Mouse (Mus musculus): ENCODE data around the gene Slit1. TPM values are rescaled to one million over a fixed set of nuclear protein-coding genes. Genes with fewer than 3 reads are reported as not detected.

The Slit1 gene
- polyA plus RNA-seq (2012; rRNA removed) = 31.8 and 51.5 TPM in 2 replicates

- TF ChIP-seq POLR2A (IDR thresholded peaks at IDR 0.05; ENCODE audit: borderline replicate concordance, extremely low read depth, insufficient read depth, insufficient read length, poor library complexity, severe bottlenecking) (peak; percentile 38; the same call in 1 of the 2 replicates), CTCF (IDR thresholded peaks at IDR 0.05; ENCODE audit: borderline replicate concordance, extremely low read depth, insufficient read depth, insufficient read length) (no peak)
- DNase-seq (ENCODE audit: low read depth) = peak; percentile 88
Measured at GRCm38 (mm10) chr19:41743396-41743795, at the start of gene Slit1. Slit1 (minus strand) TSS chr19:41743665.

- DNase-seq (ENCODE audit: low read depth) = no peak
Measured at GRCm38 (mm10) chr19:41792934-41793486, 49.5 kb upstream of the Slit1 start.

GRCm38 (mm10) chr19:41791384-41791783, 47.9 kb upstream of the Slit1 start:
- TF ChIP-seq POLR2A (IDR thresholded peaks at IDR 0.05; ENCODE audit: borderline replicate concordance, extremely low read depth, insufficient read depth, insufficient read length, poor library complexity, severe bottlenecking) (no peak), CTCF (IDR thresholded peaks at IDR 0.05; ENCODE audit: borderline replicate concordance, extremely low read depth, insufficient read depth, insufficient read length) (peak; percentile 31; the same call in 1 of the 2 replicates)
- DNase-seq (ENCODE audit: low read depth) = no peak

More at GRCm38 (mm10) chr19:41792934-41793486, 49.5 kb upstream of the Slit1 start:
- TF ChIP-seq CTCF (IDR thresholded peaks at IDR 0.05; ENCODE audit: borderline replicate concordance, extremely low read depth, insufficient read depth, insufficient read length) = no peak
- no peak for TF ChIP-seq POLR2A (IDR thresholded peaks at IDR 0.05; ENCODE audit: borderline replicate concordance, extremely low read depth, insufficient read depth, insufficient read length, poor library complexity, severe bottlenecking)

GRCm38 (mm10) chr19:41789110-41789961, 45.9 kb upstream of the Slit1 start:
- DNase-seq (ENCODE audit: low read depth) = no peak

GRCm38 (mm10) chr19:41786896-41787295, 43.4 kb upstream of the Slit1 start:
- no peak for DNase-seq (ENCODE audit: low read depth)
- TF ChIP-seq POLR2A (IDR thresholded peaks at IDR 0.05; ENCODE audit: borderline replicate concordance, extremely low read depth, insufficient read depth, insufficient read length, poor library complexity, severe bottlenecking) (no peak), CTCF (IDR thresholded peaks at IDR 0.05; ENCODE audit: borderline replicate concordance, extremely low read depth, insufficient read depth, insufficient read length) (no peak)

More at GRCm38 (mm10) chr19:41789110-41789961, 45.9 kb upstream of the Slit1 start:
- no peak for TF ChIP-seq CTCF (IDR thresholded peaks at IDR 0.05; ENCODE audit: borderline replicate concordance, extremely low read depth, insufficient read depth, insufficient read length)
- TF ChIP-seq POLR2A (IDR thresholded peaks at IDR 0.05; ENCODE audit: borderline replicate concordance, extremely low read depth, insufficient read depth, insufficient read length, poor library complexity, severe bottlenecking) = no peak

DNA sequence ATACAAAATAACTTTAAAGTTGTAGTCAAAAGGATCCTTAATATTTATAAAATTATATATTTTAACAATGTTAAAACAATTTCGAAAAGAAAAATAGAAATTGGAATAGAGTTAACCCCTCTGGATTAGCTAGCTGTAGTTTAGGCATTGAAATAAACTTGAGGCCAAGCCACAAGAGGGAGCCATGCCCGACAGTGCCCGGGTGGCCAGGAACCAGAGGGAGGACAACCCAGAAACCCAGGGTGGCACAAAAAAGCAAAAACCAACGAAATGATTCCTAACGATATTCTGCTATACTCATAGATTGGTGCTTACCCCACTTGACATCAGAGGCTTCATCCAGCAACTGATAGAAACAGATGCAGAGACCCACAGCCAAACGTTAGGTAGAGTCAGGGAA, 34.0 kb upstream of the Slit1 start:
- TF ChIP-seq POLR2A (IDR thresholded peaks at IDR 0.05; ENCODE audit: borderline replicate concordance, extremely low read depth, insufficient read depth, insufficient read length, poor library complexity, severe bottlenecking) = no peak

GRCm38 (mm10) chr19:41768711-41769110, 25.2 kb upstream of the Slit1 start:
- DNase-seq (ENCODE audit: low read depth) = no peak
- TF ChIP-seq CTCF (IDR thresholded peaks at IDR 0.05; ENCODE audit: borderline replicate concordance, extremely low read depth, insufficient read depth, insufficient read length) (no peak), POLR2A (IDR thresholded peaks at IDR 0.05; ENCODE audit: borderline replicate concordance, extremely low read depth, insufficient read depth, insufficient read length, poor library complexity, severe bottlenecking) (no peak)

More for the DNA sequence above, 34.0 kb upstream of the Slit1 start:
- no peak for DNase-seq (ENCODE audit: low read depth)

DNA sequence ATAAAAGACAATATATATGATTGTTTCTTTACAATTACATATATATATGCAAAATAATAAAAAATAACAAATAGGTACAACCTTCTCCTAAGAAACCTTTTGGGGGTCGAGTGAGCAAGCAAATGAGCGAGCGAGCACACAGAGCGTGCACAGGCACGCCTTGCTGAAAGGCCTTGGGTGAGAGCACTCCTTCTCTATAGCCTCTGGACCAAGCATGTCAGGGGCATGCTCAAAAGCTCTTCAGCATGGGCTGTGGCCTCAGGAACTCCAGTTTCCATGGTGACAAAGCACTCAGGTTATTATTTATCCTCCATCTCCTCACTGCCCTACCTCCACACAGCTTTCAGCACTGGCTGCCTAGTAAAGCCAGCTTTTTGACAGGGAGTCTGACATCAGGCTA, 23.2 kb upstream of the Slit1 start:
- no peak for TF ChIP-seq CTCF (IDR thresholded peaks at IDR 0.05; ENCODE audit: borderline replicate concordance, extremely low read depth, insufficient read depth, insufficient read length)
- TF ChIP-seq POLR2A (IDR thresholded peaks at IDR 0.05; ENCODE audit: borderline replicate concordance, extremely low read depth, insufficient read depth, insufficient read length, poor library complexity, severe bottlenecking) = no peak

DNA sequence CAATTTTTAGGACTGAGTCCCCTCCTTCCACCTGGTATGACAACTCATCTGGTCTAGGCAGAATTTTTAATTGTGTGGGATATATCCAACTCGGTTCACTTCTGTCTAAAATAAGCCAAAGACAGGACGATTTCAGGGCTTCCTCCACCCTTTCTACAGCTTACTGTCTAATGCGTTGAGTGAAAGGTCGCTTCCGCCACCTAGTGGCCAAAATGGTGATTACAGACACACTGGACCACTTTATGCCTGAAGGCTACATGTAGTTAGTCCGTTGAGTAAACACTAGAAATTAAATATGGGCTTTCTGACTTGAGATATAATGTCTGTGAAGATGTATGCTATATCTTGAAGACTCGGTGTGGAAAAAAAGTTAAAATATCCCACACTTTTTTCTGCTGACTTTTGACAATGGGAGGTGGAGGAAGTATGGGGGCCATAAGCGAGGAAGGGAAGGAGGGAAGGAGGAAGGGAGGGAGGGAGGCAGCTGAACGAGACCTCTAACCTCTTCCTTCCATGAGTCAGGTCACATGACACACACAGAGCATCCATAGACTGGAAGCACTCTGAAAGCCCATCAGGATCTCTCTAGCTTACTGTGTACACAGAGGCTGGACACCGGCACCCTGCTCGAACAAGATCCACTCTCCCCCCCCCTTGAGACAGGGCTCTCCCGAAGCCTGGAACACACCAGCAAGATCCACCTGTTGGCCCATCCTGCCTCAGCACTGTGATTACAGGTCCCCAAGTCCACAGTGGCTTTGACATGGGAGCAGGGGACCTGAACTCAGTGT, 20.6 kb upstream of the Slit1 start:
- DNase-seq (ENCODE audit: low read depth) = peak; percentile 93

More for the DNA sequence above, 23.2 kb upstream of the Slit1 start:
- peak; percentile 60 for DNase-seq (ENCODE audit: low read depth)

GRCm38 (mm10) chr19:41761529-41761928, 18.1 kb upstream of the Slit1 start:
- DNase-seq (ENCODE audit: low read depth) = peak; percentile 78
- peak; percentile 79 for TF ChIP-seq CTCF (IDR thresholded peaks at IDR 0.05; ENCODE audit: borderline replicate concordance, extremely low read depth, insufficient read depth, insufficient read length)
- TF ChIP-seq POLR2A (IDR thresholded peaks at IDR 0.05; ENCODE audit: borderline replicate concordance, extremely low read depth, insufficient read depth, insufficient read length, poor library complexity, severe bottlenecking) = no peak

More for the DNA sequence above, 20.6 kb upstream of the Slit1 start:
- TF ChIP-seq CTCF (IDR thresholded peaks at IDR 0.05; ENCODE audit: borderline replicate concordance, extremely low read depth, insufficient read depth, insufficient read length) = peak; percentile 86; the same call in 1 of the 2 replicates
- TF ChIP-seq POLR2A (IDR thresholded peaks at IDR 0.05; ENCODE audit: borderline replicate concordance, extremely low read depth, insufficient read depth, insufficient read length, poor library complexity, severe bottlenecking) = no peak

DNA sequence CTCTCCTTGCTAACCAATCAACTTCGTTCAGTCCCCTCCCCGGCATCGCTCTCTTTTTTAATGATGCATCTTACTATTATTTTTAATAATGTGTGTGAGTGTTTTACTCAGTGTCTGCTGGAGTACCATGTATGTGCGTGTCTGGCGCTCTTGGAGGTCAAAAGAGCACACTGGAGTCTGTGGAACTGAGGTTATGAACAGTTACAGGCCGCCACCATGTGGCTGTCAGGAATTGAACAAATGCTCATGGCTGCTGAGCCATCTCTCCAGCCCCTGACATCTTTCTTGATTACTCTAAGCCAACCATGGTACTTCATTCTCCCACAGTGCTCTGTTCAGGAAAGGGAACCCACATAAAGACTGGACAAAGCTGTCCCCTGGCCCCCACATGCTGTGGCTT, 16.3 kb upstream of the Slit1 start:
- TF ChIP-seq POLR2A (IDR thresholded peaks at IDR 0.05; ENCODE audit: borderline replicate concordance, extremely low read depth, insufficient read depth, insufficient read length, poor library complexity, severe bottlenecking) = no peak
- TF ChIP-seq CTCF (IDR thresholded peaks at IDR 0.05; ENCODE audit: borderline replicate concordance, extremely low read depth, insufficient read depth, insufficient read length) = peak; percentile 44; the same call in 1 of the 2 replicates
- DNase-seq (ENCODE audit: low read depth) = peak; percentile 65
